Mouse (Mus musculus): ENCODE data around the gene Vamp1.

Vamp1 gene

GRCm38 (mm10) chr6:125286944-125287343 is 71.6 kb downstream of the Vamp1 start:
- DNase-seq (ENCODE audit: low spot score): no peak

DNA sequence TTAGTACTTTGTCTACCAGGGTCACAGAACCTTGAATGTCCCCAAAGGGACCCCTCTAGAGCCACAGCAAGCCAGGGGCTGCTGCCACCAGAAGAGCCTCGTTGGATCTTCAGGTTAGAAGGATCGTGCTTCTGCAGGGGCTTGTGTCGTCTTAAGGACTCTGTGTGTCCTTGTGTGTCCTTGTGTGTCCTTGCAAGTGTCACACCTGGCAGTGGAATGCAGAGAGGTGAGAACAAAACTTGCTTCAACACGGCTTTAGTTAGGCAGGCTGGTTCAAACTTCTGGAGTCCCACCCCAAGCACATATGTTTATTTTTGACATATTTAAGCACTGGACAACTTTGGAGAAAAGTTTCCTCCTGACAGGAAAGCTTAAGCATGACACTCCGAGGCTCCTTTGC is 73.4 kb downstream of the Vamp1 start:
- DNase-seq (ENCODE audit: low spot score): no peak

DNA sequence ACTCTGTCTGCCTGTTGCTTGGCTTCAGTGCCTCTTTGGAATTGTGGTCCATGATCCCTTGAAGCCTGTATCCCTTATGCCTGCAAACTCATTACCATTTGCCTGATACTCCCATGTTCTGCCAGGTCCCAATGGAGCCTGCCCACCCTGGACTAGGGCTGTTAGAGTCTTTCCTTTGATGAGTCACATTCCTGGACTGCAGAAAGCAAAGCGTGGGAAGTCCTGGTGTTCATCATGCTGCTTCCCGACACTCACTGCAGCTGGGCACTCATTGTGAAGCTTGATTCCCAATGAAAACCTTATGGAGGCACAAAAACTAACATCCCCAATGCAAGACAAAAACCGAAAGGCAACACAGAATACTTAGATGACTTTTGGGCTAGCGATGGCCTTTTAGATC is 76.0 kb downstream of the Vamp1 start:
- no peak for DNase-seq (ENCODE audit: low spot score)

GRCm38 (mm10) chr6:125292256-125292655 is 76.9 kb downstream of the Vamp1 start:
- no peak for DNase-seq (ENCODE audit: low spot score)

- no peak for DNase-seq (ENCODE audit: low spot score)
These were observed 78.7 kb downstream of the Vamp1 start for GRCm38 (mm10) chr6:125294049-125294448.
